Mouse (Mus musculus) WW6 (cell line): ENCODE measurements at regions not wholly inside any gene's neighbourhood (a gene's known extent, or its start where the extent isn't known, plus 50 kb on each side); places are given as distances from the start of the nearest gene placed in this dataset.

Experiments used
- DNase-seq: peaks from one replicate; pipeline ENCODE4 v3.0.0-alpha.2; 2013; ENCODE audit warnings: low read depth, low spot score

GRCm38 (mm10) chr19:25729103-25729502, 56.9 kb downstream of the Dmrt2 start:
- DNase-seq = no peak

GRCm38 (mm10) chr19:25729633-25730032, 57.4 kb downstream of the Dmrt2 start:
- no peak for DNase-seq

- DNase-seq = no peak
Observed at GRCm38 (mm10) chr19:25778455-25778854, 106.2 kb downstream of the Dmrt2 start.

GRCm38 (mm10) chr19:25779356-25779755, 107.1 kb downstream of the Dmrt2 start:
- DNase-seq = peak; percentile 4

GRCm38 (mm10) chr19:25781314-25781713, 109.1 kb downstream of the Dmrt2 start:
- DNase-seq = no peak

- DNase-seq = no peak
Observed at GRCm38 (mm10) chr19:25802692-25803091, 130.5 kb downstream of the Dmrt2 start.

GRCm38 (mm10) chr19:25805351-25805750, 133.1 kb downstream of the Dmrt2 start:
- DNase-seq = no peak

- no peak for DNase-seq
Observed at GRCm38 (mm10) chr19:25813651-25814050, 141.4 kb downstream of the Dmrt2 start.

GRCm38 (mm10) chr19:25845158-25845557, 172.9 kb downstream of the Dmrt2 start:
- DNase-seq = no peak

- DNase-seq = no peak
Observed at GRCm38 (mm10) chr19:25856344-25856743, 184.1 kb downstream of the Dmrt2 start.

GRCm38 (mm10) chr19:25863312-25863711, 191.1 kb downstream of the Dmrt2 start:
- DNase-seq = no peak

GRCm38 (mm10) chr19:25906721-25907120, 234.5 kb downstream of the Dmrt2 start:
- DNase-seq = no peak

- DNase-seq = no peak
Observed at GRCm38 (mm10) chr19:25922052-25922451, 249.8 kb downstream of the Dmrt2 start.

- no peak for DNase-seq
Observed at GRCm38 (mm10) chr19:25922806-25923205, 250.6 kb downstream of the Dmrt2 start.

- DNase-seq = no peak
Observed at GRCm38 (mm10) chr19:25923727-25924384, 251.6 kb downstream of the Dmrt2 start.

- no peak for DNase-seq
Observed at GRCm38 (mm10) chr19:25924385-25924769, 252.2 kb downstream of the Dmrt2 start.

GRCm38 (mm10) chr19:25927220-25927619, 255.0 kb downstream of the Dmrt2 start:
- no peak for DNase-seq

GRCm38 (mm10) chr19:25937343-25937742, 265.1 kb downstream of the Dmrt2 start:
- no peak for DNase-seq

- DNase-seq = no peak
Observed at GRCm38 (mm10) chr19:25971210-25971609, 299.0 kb downstream of the Dmrt2 start.

GRCm38 (mm10) chr19:25975202-25975601, 303.0 kb downstream of the Dmrt2 start:
- no peak for DNase-seq

GRCm38 (mm10) chr19:25980308-25980707, 308.1 kb downstream of the Dmrt2 start:
- no peak for DNase-seq

- DNase-seq = no peak
Observed at GRCm38 (mm10) chr19:26014620-26015180, 342.5 kb downstream of the Dmrt2 start.

- DNase-seq = no peak
Observed at GRCm38 (mm10) chr19:26021141-26021540, 348.9 kb downstream of the Dmrt2 start.

GRCm38 (mm10) chr19:26026103-26026502, 353.9 kb downstream of the Dmrt2 start:
- no peak for DNase-seq
